Mouse (Mus musculus): Measurements from ENCODE around the gene Shc4.

DNA sequence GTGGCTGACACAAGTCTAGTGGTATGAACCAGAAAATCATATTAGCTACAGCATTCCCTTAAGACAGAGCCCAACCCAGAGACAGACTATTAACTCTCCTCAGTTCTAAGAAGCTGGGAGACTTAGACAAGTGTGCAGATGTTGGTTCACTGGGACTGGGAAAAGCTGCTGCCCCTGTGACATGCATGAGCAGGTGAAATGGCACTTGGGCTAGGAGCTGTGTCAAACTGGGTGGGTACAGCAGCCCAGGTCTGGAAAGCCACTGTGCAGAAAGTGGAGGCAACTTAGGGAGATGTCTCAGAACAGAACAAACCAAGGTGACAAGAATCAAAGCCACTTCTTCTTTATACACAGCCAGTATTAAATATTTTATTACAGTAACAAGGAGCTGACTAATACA is 10.8 kb upstream of the Shc4 start:
- TF ChIP-seq CTCF (IDR thresholded peaks at IDR 0.05) (no peak), POLR2A (IDR thresholded peaks at IDR 0.05; ENCODE audit: insufficient read depth, low read depth, low read length) (no peak), EP300 (IDR thresholded peaks at IDR 0.05; ENCODE audit: insufficient read depth, low read depth, low read length) (no peak)

All from heart, adult 2 months (tissue).